Mouse (Mus musculus) left cerebral cortex, postnatal 10 days (tissue): ENCODE data around the gene Rptor. TPM values are rescaled to one million over a fixed set of nuclear protein-coding genes. Genes with fewer than 3 reads are reported as not detected.

ENCODE experiments used
- DNase-seq, 2 experiments: peaks; one replicate each; pipeline ENCODE4 v3.0.0; 2021 to 2022; ENCODE audit warnings: low spot score in 2 of 2, mixed read lengths in 1 of 2; ENCODE audit errors: extremely low spot score in 1 of 2
- intact Hi-C: fragments of 180-260 bp; cut with DNase I; formaldehyde crosslinking; loops from one replicate; pipeline ENCODE4 v1.15.1; 2025
- total RNA-seq, 2 experiments: library from RNA; stranded (reverse); gene quantifications; 2 replicates each; pipeline ENCODE4 v1.2.3; 2021

Gene Rptor
- total RNA-seq, 2 experiments from 2014 or later: 51.5 to 53.9 TPM

- no peak for DNase-seq
- intact Hi-C loops: no loop called here
These were observed 186.4 kb downstream of the Rptor start for GRCm38 (mm10) chr11:119788919-119789713.

DNA sequence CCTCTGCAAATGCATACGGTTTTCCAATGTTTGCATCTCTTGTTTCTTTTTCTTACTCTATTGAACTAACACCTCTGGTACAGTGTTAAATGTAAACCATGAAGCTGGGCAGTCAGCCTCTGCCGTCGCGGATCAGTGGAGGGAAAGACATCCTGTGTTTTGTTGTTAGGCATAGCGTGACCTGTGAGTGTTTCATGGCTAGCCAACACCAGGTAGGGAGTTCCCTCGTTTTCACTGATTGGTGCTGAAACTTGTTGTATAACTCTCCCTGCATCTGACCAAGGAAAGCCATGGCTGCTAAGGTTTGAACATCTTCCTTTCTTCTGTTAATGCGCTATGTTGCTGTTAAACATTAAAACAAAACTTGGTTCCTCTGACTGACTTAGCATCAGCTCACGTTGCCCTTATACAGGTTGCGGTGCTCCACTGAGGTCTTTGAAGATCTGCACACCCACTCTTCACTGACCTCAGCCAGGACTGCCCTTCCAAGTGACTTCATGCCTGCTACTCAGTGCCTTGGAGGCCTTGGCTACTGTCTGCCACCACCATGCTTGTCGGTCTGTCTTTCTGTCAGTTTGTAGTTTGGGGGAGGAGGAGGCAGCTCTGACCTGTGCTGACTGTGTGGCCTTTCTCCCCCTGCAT is 189.3 kb downstream of the Rptor start:
- intact Hi-C loops: no loop called here

DNA sequence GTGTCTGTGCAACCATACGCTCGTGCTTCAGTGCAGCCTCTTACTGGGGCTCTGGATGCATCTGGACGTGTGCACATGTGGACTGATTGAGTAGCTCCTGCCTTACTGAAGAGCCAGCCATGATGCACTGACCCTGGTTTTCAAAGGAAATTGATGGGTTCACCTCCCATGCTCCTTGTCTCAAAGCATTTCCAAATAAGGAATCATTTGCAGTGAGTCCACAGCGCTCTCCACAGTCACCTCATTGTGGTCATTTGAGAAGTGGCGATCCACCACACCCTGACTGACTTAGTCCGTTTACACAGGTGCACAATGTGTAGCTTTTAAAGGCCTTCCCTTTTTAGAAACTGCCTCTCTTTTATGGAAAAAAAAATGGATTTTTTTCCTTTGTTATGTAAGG is 190.7 kb downstream of the Rptor start:
- intact Hi-C loops: no loop called here

More for the DNA sequence above, 189.3 kb downstream of the Rptor start:
- DNase-seq: no peak

DNA sequence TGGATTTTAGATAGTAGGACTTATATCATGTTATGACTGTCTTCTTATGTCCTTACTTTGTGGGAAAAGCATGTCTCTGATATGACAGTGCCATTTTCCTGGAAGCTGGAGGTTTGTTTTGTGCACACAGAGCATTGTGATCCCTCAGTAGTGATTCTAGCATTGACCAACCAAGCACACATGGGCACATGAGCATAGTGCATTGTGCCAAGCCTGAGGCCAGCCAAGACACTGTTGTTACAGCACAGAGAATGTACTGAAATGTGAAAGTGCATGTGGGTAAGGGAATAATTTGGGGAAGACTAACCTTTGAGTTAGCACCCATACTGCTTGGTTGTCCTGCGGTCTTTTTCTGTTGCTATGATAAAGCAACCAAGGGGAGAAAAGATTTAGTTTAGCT is 191.3 kb downstream of the Rptor start:
- intact Hi-C loops: no loop called here
- DNase-seq: no peak

More for the DNA sequence above, 190.7 kb downstream of the Rptor start:
- no peak for DNase-seq

DNA sequence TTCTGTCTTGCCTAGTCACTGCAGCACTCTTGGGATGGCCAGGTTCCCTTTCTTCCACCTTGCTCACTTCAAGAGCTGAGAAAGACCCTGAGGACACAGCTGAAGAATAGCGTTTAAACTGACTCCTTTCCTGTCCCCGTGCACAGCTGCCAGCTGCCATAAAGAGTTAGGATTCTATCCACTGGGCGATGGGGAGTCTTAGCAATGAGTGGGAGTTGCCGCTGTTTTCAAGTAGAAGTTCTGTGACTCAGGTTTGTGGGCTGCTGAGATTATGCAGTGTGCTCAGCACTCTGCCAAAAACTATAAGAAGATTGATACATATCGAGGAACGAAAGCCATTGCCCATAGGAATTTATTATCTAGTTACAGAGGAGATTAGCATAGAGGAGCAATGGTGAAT is 192.0 kb downstream of the Rptor start:
- intact Hi-C loops: no loop called here
- no peak for DNase-seq

GRCm38 (mm10) chr11:119796406-119796805 is 193.7 kb downstream of the Rptor start:
- intact Hi-C loops: no loop called here

DNA sequence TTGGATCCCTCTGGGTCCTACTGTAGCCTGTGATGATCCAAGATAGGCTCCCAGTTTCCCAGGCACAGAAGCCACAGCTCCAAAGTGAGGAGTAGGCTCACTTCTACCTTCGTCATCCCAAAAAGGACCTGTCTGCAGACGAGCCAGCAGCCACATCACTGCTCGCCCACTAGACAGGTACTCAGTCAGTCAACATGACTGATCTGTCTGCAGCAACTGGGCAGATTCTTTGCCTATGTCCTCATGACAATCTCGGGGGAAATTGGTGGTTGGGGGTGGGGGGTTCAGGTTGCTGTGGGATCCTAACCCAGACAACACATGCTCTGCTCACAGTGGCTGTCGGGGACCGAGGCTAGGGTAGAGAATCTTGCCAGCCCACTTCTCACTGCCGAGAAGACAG is 194.1 kb downstream of the Rptor start:
- intact Hi-C loops: no loop called here
- DNase-seq: no peak

More at GRCm38 (mm10) chr11:119796406-119796805, 193.7 kb downstream of the Rptor start:
- peak; percentile 49 to 59 for DNase-seq

DNA sequence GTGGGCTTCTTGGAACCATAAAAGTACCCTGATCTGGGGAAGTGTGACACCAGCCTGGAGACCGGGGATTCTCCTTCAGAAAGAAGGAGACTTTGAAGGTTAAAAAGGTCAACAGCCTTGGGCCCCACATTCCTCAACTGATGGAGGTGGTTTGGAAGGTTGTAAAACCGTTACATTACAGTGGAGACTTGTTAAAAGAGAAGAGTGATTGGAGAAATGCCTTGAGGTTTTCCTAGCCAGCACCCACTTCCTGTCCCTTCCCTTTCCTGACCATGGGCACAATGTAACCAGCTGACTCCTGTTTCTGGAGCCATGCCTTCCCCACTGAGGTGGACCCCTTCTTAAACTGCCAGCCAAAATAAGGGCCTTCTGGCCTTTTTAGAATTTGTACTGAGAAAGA is 196.8 kb downstream of the Rptor start:
- no peak for DNase-seq
- intact Hi-C loops: no loop called here

- no peak for DNase-seq
- intact Hi-C loops: no loop called here
These were observed 199.2 kb downstream of the Rptor start for GRCm38 (mm10) chr11:119801855-119802254.

GRCm38 (mm10) chr11:119802947-119803346 is 200.2 kb downstream of the Rptor start:
- no peak for DNase-seq

GRCm38 (mm10) chr11:119804392-119804791 is 201.7 kb downstream of the Rptor start:
- intact Hi-C loops: no loop called here
- DNase-seq: no peak

More at GRCm38 (mm10) chr11:119802947-119803346, 200.2 kb downstream of the Rptor start:
- intact Hi-C loops: no loop called here

DNA sequence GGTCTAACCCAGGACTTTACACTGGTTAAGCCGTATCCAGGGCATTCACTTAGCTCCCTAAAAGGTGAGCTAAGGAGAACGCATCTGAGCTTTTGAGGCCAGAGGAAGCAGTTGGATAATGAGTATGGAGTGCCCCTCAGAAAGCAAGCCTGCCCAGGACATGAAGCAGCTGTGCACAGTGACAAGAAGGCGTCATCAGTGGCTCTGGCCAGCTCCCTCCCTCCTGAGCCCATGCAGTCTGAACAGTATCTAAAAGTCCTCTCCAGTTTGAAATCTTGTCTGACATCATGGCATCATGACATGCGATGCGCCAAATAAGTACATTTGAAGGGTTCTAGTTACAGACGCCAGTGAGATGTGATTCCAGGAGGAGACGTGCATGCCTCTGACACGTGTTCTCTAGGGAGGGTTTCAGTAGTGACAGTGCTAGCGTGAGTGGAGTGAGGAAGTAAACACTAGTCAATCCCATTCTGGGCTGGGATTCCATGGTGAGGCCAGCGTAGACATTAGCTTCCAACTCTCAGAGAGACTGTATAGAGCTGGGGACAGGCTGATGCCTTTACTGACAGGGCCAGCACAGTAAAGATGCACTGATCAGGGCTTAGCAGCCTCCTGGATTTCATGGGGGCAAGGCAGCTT is 202.5 kb downstream of the Rptor start:
- DNase-seq: no peak
- intact Hi-C loops: no loop called here

- intact Hi-C loops: no loop called here
- DNase-seq: no peak
These were observed 203.8 kb downstream of the Rptor start for GRCm38 (mm10) chr11:119806539-119806938.

- intact Hi-C loops: no loop called here
- no peak for DNase-seq
These were observed 204.8 kb downstream of the Rptor start for GRCm38 (mm10) chr11:119807431-119808031.

GRCm38 (mm10) chr11:119808647-119809280 is 206.1 kb downstream of the Rptor start:
- DNase-seq: no peak
- intact Hi-C loops: no loop called here

- intact Hi-C loops: no loop called here
- no peak for DNase-seq
These were observed 206.6 kb downstream of the Rptor start for GRCm38 (mm10) chr11:119809309-119809708.

DNA sequence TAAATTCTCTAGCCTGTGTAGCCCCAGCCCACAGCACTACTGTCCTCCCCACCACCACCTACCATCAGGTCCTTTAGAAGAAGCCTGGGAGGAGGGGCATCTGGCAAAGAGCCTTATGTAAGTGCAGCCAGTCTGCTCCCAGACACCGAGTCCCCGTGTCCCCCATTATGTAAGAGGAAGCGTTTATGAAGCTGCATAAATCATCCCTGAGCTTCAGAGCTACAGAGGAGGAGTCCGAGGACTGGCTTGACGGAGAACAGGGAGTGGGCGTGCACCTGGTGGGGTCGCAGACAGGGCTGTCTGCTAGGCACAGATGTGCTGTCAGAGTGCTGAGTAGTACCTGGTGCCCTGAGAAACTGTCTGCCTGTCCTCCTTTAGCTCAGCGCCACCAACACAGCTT is 208.3 kb downstream of the Rptor start:
- intact Hi-C loops: no loop called here
- DNase-seq: no peak

GRCm38 (mm10) chr11:119811598-119811997 is 208.9 kb downstream of the Rptor start:
- no peak for DNase-seq
- intact Hi-C loops: no loop called here

- no peak for DNase-seq
- intact Hi-C loops: no loop called here
These were observed 209.4 kb downstream of the Rptor start for GRCm38 (mm10) chr11:119812093-119812492.
